Mouse (Mus musculus): Measurements from ENCODE around the gene Gucy2c.

Gucy2c gene

DNA sequence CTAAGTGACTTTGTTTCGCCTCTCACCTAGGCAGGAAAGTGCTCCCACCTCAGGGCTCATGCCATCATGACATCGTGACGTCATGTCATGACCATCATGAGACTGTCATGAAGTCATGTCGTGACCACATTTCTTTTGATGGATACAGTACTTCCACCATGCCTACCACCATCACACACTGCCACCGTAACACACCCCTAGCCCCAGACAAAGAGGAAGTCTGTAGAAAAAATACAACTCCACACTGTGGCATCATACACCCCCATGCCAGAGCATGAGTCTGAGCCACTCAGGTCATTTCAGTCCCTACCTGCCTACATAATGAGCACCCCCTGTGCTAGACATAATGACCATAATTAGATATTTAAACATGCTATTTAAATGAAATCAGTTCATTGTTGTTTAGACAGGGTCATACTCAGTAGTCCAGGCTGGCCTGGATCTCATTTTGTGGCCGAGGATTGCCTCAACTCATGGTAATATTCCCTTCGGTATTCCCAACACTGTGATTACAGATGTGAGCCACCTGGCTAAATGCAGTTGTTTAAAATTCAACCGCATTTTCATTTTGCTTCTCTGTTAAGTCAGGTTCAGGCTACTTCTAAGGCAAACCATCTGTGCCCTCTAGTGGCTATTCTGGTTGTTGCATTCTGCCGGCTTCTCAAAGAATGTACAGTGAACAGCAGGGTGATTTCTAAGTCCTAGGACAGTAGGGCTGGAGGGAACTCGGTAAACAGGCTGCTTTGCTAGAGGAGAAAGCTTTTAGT is 39.0 kb downstream of the Gucy2c start:
- DNase-seq (ENCODE audit: low read depth, low spot score): peak; percentile 84

DNA sequence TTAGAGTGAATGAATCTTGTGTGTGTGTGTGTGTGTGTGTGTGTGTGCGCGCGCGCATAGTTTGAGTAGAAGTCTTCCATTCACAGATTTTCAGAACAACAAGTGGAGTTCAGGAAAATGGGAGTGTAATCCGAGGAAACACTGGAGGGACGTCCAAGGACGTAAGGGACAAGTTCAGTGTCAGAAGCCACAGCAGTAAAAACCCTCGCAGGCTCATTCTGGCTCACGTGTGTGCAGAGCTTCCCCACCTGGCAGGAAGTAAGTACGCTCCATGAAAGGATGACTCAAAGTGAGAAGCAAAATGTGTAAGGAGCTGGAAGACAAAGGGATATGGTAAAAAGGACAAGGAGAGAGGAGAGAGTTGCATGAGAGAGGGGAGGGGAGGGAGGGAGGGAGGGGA is 40.3 kb downstream of the Gucy2c start:
- peak; percentile 26 for DNase-seq (ENCODE audit: low read depth, low spot score)

DNA sequence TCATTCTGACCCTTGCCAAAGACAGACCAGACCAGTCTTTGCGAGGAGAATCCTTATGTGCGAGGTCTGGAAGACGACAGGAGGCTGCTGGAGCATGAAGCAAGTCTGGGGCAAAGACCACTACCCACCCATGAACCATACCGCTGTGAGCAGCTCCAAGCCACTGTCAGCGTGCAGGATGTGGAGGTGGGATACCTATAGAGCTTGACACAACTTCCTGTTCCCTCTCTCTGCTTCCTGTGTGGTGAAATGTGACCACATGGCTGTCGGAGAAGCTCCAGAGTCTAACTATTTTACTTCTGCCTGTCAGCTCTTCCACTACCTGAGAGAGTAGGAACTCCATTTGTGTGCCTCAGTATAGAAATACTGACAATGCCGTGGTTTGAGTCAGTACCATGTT is 45.8 kb downstream of the Gucy2c start:
- DNase-seq (ENCODE audit: low read depth, low spot score): peak; percentile 72

DNA sequence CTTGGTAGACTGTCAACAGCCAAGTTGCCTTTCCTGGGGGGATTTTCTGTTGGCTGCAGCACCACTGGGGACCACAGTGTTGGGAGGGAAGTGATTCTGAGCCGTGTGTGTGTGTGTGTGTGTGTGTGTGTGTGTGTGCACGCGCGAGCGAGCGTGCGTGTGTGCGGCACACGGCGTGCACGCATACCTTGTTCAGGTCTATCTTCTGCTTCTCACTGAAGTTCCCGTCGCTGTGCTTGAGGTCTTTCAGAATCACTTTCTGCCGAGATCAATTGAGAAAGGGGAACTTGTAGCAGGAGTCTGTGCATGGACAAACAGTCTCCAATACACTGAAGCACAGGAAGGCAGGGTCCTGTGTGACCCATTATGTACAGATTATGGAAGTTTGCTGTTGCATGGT is 53.4 kb downstream of the Gucy2c start:
- DNase-seq (ENCODE audit: low read depth, low spot score): no peak

DNA sequence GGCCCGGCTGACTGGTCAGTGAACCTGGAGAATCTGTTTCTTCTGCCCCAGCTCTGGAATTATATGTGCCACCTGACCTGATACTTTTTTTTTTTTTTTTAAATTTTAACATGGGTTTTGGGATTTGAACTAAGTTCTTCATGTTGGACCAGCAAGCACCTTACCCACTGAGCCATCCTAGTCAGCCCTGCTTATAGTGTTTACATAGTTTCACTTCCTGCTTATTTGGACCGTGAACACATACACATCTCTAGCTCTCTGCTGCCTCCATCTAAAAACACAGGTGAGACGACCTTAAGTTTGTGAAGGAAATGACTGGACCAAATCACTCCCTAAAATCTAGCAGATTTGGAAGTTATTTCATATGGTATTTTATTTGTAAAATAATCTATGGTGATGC is 58.4 kb downstream of the Gucy2c start:
- no peak for DNase-seq (ENCODE audit: low read depth, low spot score)

DNA sequence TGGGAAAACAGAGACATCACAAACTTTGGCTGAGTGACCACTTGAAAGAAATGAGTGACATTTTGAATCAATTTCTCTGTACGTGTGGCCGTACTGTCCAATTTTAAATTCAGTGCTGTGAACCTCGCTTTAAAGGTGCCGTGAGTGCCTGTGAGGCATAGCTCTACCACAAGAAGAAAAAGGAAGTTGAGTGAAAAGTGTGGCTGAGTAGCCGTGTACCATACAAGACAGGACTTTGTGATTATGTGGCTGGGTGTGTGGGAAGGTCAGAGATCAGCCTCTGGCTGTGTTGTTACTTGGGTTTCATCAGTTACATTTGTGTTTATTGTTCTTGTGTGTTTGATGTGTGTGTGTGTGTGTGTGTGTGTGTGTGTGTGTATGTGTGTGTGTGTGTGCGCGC is 59.0 kb downstream of the Gucy2c start:
- no peak for DNase-seq (ENCODE audit: low read depth, low spot score)

DNA sequence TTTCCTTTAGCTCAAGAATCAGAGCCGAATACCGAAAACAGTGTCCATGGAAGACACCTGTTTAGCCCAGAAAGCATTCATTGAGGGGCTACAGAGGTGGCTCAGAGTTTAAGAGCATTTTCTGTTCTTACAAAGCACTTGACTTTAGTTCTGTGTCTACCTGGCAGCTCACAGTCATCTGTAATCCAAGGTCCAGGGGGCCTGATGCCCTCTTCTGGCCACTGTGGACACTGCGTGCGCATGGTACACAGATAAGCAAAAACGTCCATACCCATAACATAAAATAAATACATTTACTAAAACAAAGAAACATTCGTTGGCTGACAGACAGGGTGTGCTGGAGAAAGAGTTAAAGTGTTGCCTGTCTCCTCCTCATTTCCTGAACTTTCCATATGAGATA is 59.6 kb downstream of the Gucy2c start:
- peak; percentile 37 for DNase-seq (ENCODE audit: low read depth, low spot score)

DNA sequence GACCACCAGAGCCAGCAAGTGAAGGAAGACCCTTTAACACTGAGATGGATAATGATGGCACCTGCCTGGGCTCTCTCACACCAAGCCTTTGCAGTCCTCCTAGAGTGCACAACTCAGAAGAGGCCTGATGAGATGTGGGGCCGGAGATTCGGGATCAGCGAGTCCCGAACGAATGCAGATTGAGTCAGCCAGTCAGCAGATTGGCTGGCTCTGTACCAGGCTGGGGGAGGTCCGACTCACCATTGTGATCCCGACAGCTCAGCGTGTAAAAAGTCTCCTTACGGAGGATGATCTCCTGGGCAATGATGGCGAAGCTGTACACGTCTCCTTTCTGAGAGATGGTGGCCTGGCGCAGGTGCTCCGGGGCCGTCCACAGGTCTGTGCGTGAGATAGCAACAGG is 61.1 kb downstream of the Gucy2c start:
- no peak for DNase-seq (ENCODE audit: low read depth, low spot score)

DNA sequence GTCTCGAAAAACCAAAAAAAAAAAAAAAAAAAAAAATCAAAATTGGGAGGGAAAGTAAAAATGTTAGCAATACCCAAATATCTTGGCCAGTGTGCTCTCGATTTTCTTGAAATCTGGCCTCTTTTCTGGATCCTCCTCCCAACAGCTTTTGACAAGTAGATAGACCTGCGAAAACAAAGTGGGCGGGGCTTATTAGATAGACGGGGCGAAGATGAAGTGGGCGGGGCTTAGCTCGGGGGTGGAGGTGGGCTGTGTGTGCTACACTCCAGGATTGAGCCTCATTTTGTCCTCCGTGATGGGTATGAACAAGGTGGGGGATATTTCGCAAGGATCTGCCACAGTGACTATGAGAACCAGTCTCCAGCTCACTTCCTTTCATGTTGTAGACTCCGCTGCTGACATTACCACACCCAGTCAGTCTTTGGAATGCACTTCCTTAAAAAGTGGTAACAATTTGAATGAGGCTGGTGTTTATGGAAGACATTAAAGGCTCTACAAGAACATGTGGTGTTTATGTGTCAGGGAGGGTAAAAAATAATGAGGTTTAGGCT is 65.6 kb downstream of the Gucy2c start:
- no peak for DNase-seq (ENCODE audit: low read depth, low spot score)

DNA sequence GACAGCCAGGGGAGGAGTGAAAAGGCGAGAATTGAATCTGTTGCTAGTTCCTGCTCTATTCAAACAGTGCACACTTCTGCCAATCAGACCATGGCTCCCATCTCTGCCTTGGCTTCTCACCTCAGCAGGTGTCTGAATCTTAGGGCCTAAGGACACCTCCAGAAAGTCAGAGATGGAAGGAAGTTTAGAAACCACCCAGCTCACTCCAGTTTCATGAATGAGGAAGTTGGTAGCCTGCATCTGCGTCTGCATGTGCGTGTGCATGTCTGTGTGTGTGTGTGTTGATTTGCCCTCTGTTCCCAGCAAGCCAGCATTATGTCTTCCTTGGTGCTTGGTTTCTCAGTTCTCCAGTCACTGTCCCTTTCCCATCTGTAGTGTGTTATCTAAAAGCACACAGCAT is 67.5 kb downstream of the Gucy2c start:
- no peak for DNase-seq (ENCODE audit: low read depth, low spot score)

DNA sequence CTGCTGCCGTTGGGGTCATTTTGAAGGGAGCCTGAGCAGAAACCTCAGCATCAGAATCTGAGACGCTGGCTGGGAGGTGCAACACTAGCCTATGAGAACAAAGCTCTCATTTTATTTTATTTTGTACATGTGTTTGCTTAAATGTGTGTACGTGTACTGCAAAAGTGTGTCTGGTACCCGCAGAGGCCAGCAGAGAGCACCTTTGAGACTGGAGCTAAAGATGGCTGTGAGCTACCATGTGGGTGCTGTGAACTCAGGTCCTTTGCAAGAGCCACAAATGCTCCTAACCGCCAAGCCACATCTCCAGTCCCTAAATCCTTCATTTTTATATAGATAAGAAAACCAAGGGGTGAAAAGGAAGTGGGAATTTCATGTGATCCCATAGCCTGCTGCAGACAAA is 71.2 kb downstream of the Gucy2c start:
- DNase-seq (ENCODE audit: low read depth, low spot score): no peak

DNA sequence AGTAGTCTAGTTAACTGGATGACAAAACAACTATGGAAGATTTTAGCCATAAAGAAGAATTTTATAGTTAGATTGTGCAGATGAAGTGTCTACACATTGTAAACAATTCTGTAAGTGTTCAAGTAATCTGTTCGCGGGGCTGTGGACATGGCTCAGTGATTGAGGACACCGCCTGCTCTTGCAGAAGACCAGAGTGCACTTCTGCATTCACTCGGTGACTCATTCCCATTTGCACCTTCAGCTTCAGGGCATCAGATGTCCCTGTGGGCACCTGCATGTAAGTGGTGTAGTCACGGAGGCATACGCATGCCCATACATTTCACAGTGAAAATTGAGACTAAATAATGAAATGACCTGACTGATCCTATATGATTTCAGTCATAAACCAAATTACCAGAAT is 73.0 kb downstream of the Gucy2c start:
- no peak for DNase-seq (ENCODE audit: low read depth, low spot score)

DNA sequence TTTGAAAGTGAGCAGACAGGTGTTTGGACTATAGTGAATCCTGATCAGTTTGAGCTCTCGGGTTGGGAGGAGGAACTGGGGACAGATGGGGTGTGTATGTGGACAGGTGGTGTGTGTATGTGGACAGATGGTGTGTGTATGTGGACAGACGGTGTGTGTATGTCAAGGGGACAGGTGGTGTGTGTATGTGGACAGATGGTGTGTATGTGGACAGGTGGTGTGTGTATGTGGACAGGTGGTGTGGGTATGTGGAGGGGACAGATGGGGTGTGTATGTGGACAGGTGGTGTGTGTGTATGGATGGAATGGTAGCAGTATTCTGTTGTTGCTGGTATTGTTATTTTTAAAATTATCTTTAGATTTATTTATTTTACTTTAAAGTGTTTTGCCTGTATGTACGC is 79.7 kb downstream of the Gucy2c start:
- no peak for DNase-seq (ENCODE audit: low read depth, low spot score)

DNA sequence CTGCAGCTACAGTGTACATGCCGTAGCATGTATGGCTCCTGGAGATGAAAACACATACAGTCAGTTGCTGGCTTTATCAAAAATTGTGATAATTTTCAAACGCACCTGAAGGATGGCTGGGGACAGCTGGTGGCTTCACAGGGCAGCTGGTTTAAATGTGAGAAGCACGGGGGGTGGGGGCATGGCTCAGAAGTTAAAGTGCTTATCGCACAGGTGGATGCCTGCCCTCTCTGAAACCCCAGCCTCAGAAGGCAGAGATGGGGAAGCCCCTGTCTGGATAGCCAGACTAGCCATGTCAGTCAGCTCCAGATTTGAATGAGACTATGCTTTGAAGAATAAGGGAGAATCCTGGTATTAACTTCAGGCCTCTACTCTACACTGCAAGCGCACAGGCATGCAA is 80.4 kb downstream of the Gucy2c start:
- no peak for DNase-seq (ENCODE audit: low read depth, low spot score)

DNA sequence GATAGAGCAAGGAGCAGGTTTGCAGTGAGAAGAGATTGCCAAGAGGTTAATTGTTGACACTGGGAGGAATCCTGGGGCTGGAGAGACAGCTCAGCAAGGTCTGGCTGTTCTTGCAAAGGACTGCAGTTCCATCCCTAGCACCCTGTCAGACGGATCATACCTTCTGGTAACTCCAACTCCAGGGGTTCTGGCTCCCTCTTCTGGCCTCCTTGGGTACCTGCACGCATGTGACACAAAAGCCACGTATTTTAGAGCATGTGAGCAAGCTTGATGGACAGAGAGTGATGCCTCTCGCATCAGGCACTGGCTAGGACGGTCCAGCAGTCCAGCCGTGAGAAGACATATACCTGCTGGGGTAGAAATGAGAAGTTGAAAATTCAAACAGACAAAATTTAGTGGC is 90.3 kb downstream of the Gucy2c start:
- no peak for DNase-seq (ENCODE audit: low read depth, low spot score)

DNA sequence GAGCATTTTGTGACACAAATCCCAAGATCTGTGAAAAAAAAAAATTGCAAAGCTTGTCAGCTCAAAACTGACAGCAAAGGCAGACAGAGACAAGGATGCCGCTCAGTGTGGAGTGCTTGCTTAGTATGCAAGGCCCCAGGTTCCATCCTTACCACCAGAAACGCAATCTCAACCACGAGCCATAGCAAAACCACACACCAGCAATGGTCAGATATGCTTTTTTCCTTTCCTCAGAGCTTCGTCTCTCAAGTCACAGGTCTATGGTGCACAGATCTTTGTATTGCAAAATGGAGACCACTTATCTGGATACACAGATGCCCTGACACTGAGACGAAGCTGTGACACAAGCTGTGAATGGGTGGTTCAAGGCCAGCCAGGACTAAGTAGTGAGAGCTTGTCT is 91.0 kb downstream of the Gucy2c start:
- no peak for DNase-seq (ENCODE audit: low read depth, low spot score)

DNA sequence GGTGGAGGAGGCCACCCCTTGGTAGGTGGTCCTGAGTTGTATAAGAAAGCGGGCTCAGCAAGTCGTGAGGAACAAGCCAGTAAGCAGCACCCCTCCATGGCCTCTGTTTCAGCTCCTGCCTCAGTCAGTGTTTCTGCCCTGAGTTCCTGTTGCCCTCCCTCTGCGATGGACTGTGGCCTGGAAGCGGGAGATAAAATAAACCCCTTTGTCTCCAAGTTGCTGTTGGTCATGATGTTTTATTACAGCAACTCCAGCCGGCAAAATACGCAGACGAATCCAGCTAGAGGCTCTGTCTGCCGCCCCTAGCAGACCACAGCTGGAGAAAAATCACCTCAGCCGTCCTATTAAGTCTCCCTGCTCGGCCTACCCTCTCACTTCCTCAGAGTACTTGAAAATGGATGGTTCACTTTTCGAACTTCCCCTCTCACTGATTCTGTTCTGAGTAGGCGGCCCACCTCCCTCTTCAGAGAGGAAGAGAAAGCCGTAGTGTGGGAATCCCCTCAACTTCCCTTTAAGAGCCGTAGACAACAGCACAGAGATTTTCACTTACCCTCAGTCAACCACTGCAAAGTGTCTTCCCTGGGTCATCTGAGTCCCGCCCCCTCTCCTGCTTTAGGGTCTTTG is 91.7 kb downstream of the Gucy2c start:
- peak; percentile 71 for DNase-seq (ENCODE audit: low read depth, low spot score)

DNA sequence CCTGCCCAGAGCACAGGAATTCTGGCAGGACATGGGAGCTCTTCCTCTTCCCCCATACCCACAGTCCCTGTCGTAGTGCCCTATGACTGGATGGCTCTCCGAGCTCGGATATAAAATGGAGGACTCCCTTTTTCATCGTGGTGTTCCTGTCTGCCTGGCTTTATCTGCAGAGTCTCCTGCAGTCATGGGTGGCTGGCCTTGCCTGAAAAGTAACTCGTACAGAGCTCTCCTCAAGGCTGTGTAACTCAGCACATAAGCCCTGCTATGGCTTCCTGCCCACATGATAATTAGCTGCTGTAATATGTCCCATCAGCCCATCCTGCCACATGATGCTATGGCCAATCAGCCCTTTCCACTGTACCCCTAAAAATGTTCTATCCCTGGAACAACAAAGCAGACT is 96.1 kb downstream of the Gucy2c start:
- no peak for DNase-seq (ENCODE audit: low read depth, low spot score)

DNA sequence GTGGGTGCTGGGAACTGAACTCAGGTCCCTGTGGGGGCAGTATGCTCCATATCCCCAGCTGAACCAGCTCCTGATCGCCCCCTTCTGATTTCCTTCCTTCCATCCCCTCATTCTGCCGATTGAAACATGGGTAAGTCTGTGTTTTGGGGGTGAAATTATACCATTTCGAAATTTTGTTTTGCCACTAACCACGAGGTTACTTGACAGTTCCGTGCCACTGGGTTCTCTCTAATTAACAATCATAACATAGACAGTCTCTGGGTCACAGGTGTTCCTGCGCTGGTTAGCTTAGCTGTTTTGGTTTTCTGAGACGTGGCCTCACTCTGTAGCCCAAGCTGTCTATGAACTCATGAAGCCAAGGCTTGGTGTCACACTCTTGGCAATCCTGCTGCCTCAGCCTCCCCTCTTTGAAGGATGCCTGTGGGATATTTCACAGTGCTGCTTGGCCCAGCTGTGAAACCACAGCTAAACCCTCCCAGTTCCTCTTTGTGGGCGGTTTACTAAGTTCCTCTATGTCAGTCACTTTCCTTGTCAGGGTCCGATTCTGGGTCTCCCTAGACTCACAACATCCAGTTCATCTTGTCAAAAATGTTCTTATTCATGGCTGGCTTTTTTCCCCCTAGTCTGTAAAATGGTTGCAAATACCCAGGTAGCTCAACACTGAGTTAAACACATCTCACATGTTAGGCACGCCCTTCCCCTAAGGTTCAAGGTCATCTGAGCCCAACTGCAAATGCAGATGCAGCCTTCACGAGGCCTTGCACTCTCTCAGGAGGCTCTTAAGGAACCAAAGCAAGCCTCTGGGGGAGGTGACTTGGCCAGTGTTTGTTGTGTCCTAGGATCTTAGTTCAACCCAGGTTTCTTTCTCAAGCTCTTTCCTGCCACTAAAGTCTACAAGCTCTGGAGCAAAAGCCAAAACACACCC is 97.9 kb downstream of the Gucy2c start:
- DNase-seq (ENCODE audit: low read depth, low spot score): peak; percentile 33

DNA sequence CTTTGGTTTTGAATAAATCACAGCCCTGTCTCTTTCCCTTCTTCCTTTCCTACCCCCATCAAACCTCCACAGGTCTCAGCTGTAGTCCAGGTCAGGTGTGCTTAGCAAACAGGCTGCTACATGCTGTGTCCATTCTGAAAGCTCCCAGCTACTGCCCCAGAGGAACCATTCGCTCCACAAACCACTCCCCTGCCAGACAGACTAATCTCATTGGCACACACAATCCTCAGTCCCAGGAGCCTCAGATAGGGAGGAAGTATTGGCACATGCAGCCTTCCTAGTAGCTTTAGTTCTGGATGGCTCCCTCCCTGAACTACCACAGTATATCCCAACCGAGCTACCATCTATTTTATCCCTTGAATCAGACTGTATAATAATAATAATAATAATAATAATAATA is 102.2 kb downstream of the Gucy2c start:
- no peak for DNase-seq (ENCODE audit: low read depth, low spot score)

DNA sequence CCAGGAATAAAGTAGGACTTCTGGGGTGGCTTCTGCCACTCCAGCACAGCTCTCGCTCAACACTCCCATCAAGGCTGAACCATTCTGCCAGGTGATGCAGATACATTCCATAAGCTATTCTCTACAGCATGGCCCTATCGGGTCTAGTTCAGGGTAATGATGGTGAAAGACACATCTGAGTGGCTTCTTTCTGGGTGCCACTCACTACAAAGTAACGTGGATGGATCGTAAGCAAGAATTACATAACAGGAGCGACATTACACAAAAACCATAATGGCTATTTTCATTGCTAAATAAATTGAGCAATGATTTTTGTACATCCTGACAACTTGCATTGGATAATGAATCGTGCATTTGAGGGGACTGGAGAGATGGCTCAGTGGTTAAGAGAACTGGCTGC is 106.6 kb downstream of the Gucy2c start:
- DNase-seq (ENCODE audit: low read depth, low spot score): no peak

DNA sequence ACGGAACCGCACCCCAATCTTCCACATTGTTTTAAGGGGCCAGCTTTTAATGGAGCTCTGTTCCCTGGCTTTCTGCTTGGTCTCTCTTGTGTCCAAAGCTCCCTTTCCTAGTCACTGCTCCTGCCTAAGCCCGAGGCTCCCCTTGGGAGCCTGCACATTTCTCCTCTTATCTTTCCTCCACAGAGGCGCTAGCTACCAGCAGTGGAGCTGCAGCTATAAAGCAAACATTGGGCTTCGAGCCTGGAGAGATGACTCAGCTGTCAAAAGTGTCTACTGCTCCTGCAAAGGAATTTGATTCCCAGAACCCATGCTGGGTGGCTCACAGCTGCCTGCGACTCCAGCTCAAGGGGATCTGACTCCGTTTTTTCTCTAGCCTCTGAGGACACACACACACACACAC is 109.1 kb downstream of the Gucy2c start:
- DNase-seq (ENCODE audit: low read depth, low spot score): no peak

Data from CD4-positive helper T cell, adult 2 months (primary cell).